8 mouse cellular contexts compared by ENCODE assay signal in the genomic region with DNA sequence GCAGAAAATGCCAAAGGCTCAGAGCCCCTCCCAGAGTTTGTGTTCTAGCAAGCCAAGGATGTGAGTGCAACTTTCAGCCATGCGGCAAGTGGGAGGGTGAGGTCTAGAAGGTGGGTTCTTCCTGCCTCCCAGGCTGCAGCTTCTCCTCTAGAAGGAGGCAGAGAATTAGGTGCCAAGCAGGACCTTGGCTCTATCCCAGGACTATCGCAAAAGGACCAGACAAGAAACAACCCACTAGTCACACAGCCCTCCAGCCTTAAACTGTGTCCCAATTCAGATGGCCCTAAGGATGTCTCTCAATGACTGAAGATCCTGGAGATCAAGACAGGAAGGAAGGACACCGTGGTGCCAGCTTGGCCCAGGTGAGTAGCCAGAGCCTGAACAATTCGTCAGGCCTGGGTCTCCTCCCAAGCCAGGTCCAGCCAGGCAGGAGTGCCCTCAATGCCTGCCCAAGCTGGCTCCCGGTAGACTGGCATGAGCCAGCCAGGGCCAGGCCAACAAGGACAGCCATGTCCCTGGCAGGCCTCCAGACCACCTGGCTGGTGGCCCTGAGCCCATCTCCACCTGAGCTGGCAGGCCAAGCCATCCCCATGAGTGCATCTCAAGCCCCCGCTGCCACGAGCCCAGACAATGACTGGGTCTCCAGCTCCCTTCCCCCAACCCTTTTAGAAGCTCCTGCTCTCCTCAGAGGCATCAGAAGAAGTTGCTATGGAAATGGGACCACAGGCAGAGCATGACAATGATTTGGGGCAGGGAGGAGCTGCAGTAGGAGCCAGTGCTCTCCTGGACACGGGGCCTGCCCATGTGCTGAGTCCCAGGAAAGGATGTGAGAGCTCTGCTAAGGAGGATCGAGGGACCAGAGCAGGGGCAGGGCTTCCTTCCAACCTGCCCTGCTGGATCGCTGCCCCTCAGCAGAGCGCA. TPM values are rescaled to one million over a fixed set of nuclear protein-coding genes. Genes with fewer than 3 reads are reported as not detected.
DNase-seq lines count a peak whose midpoint lies in the region; ATAC-seq lines count a peak whose summit lies in the region.
"Had no signal": no experiment of that assay in that cellular context is flagged by ENCODE, and none has a peak within 500 bp of the region (broad histone marks: within the 10 kb centered on the region; RNA-seq: fewer than 3 reads in every experiment).

No protein-coding gene starts in this region.

- ATAC-seq in activated CD4-positive, CD25-positive, alpha-beta regulatory T cell, adult 4 months, result no peak

- peak; percentile 47 to 57 for DNase-seq in layer of hippocampus, postnatal 10 days (ENCODE audit: low spot score in 2 of 2)
- DNase-seq in layer of hippocampus, adult 9-10 months (ENCODE audit: low spot score), result no peak
- peak; percentile 97 for DNase-seq in cerebellum, adult 11-12 months
- DNase-seq in cerebellum, postnatal 25 days, result peak; percentile 98 to 99
- DNase-seq in kidney, postnatal 25 days, result peak; percentile 14 to 49
- DNase-seq in MN1 (ENCODE audit: low spot score), result no peak

RNA-seq across cellular contexts. Expression of a gene that starts 19.1 kb away (rescaled TPM):
- total RNA-seq in layer of hippocampus, postnatal 10 days (2021), result 100 to 1,000 TPM; 285 to 307 TPM
- not detected for polyA plus RNA-seq in activated CD4-positive, CD25-positive, alpha-beta regulatory T cell, adult 4 months (2017; shearing (Covaris generic))
- polyA plus RNA-seq: erythroblast, embryonic 14.5 days had no signal

Comparison
In these comparisons a context has a peak if more than half of its experiments do, and no peak if none do; other contexts are left out.
1. DNase-seq: peak in layer of hippocampus, postnatal 10 days (2 of 2), cerebellum, adult 11-12 months (single experiment), cerebellum, postnatal 25 days (2 of 2) and kidney, postnatal 25 days (2 of 2); none in layer of hippocampus, adult 9-10 months (single experiment) and MN1 (single experiment).